Mouse (Mus musculus) stomach, postnatal 0 days (tissue): ENCODE data around the gene Thnsl2. TPM values are rescaled to one million over a fixed set of nuclear protein-coding genes. Genes with fewer than 3 reads are reported as not detected.

Source experiments
- ATAC-seq: fragments of 200-750 bp; cut with Nextera tagmentation; 2 replicates; pipeline ENCODE4 v1.8.0; 2017; ENCODE audit not compliant: low FRiP score, low TSS enrichment
- DNase-seq: peaks from one replicate; pipeline ENCODE4 v3.0.0-alpha.2; 2016; ENCODE audit warnings: low spot score
- H3K27ac ChIP-seq: fragments of 300-500 bp; sonication (generic); replicated peaks from 2 replicates; pipeline ENCODE4 v1.5.1; 2014; ENCODE audit warnings: mild to moderate bottlenecking, control low read depth
- H3K27me3 ChIP-seq: fragments of 300-500 bp; sonication (generic); 2 replicates; pipeline ENCODE4 v1.6.1; 2014; ENCODE audit warnings: low read length; ENCODE audit not compliant: control insufficient read depth, insufficient read depth
- H3K36me3 ChIP-seq: fragments of 300-500 bp; sonication (generic); 2 replicates; pipeline ENCODE4 v1.6.1; 2014; ENCODE audit warnings: low read length, mixed read lengths; ENCODE audit not compliant: control insufficient read depth, insufficient read depth
- H3K4me1 ChIP-seq: fragments of 300-500 bp; sonication (generic); replicated peaks from 2 replicates; pipeline ENCODE4 v1.6.1; 2014; ENCODE audit warnings: antibody characterized with exemption; ENCODE audit not compliant: control insufficient read depth, insufficient read depth
- H3K4me2 ChIP-seq: fragments of 300-500 bp; sonication (generic); replicated peaks from 2 replicates; pipeline ENCODE4 v1.6.1; 2014; ENCODE audit warnings: low read depth, mild to moderate bottlenecking, control low read depth, moderate library complexity
- H3K4me3 ChIP-seq: fragments of 300-500 bp; sonication (generic); 2 replicates; pipeline ENCODE4 v1.5.1; 2014; ENCODE audit warnings: low read depth, low read length, control low read depth
- H3K9ac ChIP-seq: fragments of 300-500 bp; sonication (generic); 2 replicates; pipeline ENCODE4 v1.6.1; 2014; ENCODE audit warnings: mild to moderate bottlenecking, low read length, control low read depth, mixed read lengths
- H3K9me3 ChIP-seq: fragments of 300-500 bp; sonication (generic); 2 replicates; pipeline ENCODE4 v1.6.1; 2016; ENCODE audit warnings: low read length; ENCODE audit not compliant: control insufficient read depth
- CTCF ChIP-seq: IDR thresholded peaks from 2 replicates; pipeline ENCODE4 v1.5.1; 2016; ENCODE audit warnings: antibody characterized with exemption, low read depth, mild to moderate bottlenecking, moderate library complexity
- EP300 ChIP-seq: optimal IDR thresholded peaks from 2 replicates; pipeline ENCODE3; 2016; ENCODE audit warnings: antibody characterized with exemption
- WGBS: fragments of 180-500 bp; shearing (Covaris S2); extraction: QIAGEN DNeasy Blood & Tissue Kit; methylation state at CpG from one replicate; pipeline ENCODE4 v1.1.7; 2014; 5-methylcytosine and 5-hydroxymethylcytosine counted together
- polyA plus RNA-seq: library from polyadenylated mRNA; unstranded; fragments of >200 nt; fragmentation: Nextera tagmentation; extraction: Ambion mirVana; gene quantifications from 2 replicates; pipeline ENCODE4 v1.2.1, GENCODE M21; 2015

The Thnsl2 gene
- polyA plus RNA-seq: 10.0 TPM in 2 replicates

DNA sequence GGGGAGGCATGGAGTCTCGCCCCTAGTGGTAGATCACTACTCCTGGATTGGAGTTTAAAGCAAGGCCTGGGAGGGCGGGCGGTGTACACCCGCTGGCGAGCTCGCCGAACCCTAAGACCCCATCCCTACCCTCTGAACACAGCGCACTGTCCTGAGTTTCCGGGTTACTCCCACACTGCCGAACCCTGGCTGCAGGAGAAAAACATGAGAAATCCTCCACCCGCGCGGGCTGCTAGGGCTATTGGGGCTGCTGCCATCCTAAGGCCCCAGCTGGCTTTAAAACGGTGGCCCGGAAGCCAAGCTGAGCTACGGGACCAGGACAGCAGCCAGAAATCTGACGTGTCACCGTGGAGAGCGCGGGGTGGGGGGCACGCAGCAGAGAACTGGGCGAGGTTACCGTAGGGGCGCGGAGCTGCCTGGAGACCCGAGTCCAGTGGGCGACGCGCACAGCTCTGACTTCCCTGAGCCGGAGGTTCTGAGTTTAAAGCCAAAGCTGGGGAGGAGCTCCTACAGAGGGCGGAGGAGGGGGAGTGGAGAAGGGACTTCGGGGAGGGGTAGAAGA, at the start of gene Thnsl2:
Gene Thnsl2 (minus strand): TSS at position 546 of the 562 bp plus-strand sequence.
- Histone ChIP-seq H3K36me3 (no peaks in the 10 kb centered on the region), H3K9ac (peak within 1 kb of the TSS; percentile 80), H3K9me3 (no peaks in the 10 kb centered on the region), H3K27ac (peak within 1 kb of the TSS; percentile 80), H3K4me1 (no peaks in the 10 kb centered on the region), H3K4me3 (peak within 1 kb of the TSS; percentile 61), H3K4me2 (peak within 1 kb of the TSS; percentile 78), H3K27me3 (no peaks in the 10 kb centered on the region)
- DNase-seq (peak; percentile 70), ATAC-seq (peak; percentile 92)
- no peak for TF ChIP-seq EP300
- TF ChIP-seq CTCF: peak; percentile 66
- under 1% methylated on average over 32 of the region's 32 CpGs for WGBS

DNA sequence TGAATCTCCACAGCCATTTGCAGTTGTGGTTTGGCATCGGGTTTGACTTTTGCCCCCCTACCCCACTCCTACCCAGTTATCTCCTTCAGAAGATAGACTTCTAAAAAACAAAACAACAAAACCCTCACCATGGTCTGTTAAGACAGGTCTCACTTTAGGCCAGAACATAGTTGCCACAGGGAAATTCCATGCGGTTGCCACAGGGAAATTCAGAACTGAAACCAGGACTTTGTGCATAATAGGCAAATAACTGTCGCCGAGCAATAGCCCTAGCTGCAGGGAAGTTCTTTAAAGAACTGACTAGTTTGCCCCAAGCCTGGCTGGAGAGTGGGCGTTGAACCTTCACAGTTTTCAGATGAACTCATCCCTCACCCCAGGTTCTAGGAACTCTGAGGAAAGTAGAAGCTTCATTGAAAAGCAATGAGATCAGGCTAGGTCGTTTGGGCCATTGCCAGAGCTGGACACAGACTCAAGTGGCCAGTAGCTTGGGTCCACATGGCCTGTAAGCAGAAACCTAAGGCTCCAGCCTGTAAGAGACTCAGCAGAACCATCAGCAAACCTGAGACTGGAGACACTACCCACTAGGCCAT, 49.0 kb upstream of the Thnsl2 start:
- Histone ChIP-seq H3K4me2 (no peak overlapping the region), H3K4me3 (no peak overlapping the region), H3K27ac (no peak overlapping the region), H3K36me3 (no peaks in the 10 kb centered on the region), H3K27me3 (no peaks in the 10 kb centered on the region), H3K4me1 (no peaks in the 10 kb centered on the region), H3K9ac (no peak overlapping the region), H3K9me3 (no peaks in the 10 kb centered on the region)
- no peak for TF ChIP-seq EP300
- no peak for TF ChIP-seq CTCF
- ATAC-seq (no peak), DNase-seq (no peak)
- WGBS: 73% methylated on average over 6 of the region's 6 CpGs

DNA sequence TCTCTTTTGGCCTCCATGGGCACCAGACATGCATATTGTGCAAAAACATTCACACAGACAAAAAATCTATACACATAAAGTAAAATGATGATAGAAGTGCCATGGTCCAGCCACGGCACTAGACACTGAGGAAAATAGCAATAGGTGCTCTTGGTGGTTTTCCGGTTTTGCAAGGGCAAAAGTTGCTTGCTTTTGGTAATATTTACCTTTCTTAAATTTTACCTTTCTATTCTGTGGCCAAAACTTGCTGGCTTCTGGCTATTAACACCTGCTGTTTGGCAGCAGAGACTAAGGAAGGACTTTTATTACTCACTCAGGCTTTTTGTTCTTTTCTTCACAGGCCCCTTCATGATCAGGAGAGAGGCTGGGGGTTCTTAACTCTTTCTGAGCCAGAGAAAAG, 46.3 kb upstream of the Thnsl2 start:
- no peak for DNase-seq
- Histone ChIP-seq H3K4me2 (no peak overlapping the region), H3K9ac (no peak overlapping the region), H3K4me1 (no peaks in the 10 kb centered on the region), H3K4me3 (no peak overlapping the region), H3K36me3 (no peaks in the 10 kb centered on the region), H3K9me3 (no peaks in the 10 kb centered on the region), H3K27me3 (no peaks in the 10 kb centered on the region), H3K27ac (no peak overlapping the region)
- no peak for TF ChIP-seq EP300
- TF ChIP-seq CTCF: no peak
- WGBS: 84% methylated on average over 2 of the region's 2 CpGs
- no peak for ATAC-seq

DNA sequence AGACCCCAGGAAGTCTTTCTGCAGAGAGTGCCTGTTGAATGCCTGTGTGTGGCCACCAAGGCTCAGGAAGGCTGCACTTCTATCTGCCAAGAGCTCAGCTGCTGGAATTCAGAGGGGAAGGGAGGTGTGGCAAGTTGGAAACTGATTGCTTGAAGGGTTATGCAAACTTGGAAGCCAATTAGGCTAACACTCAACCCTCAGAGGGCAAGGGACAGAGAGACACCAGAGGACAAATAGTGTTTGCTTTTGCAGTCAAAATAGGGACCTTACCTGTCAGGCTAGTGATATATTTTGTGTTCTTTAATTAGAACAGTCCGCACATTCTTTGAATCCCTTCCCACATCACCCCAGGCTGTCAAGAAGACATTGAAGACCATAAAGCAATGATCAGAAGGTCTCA, 45.3 kb upstream of the Thnsl2 start:
- no peak overlapping the region for H3K4me2 ChIP-seq
- no peaks in the 10 kb centered on the region for H3K9me3 ChIP-seq
- no peak for TF ChIP-seq CTCF
- TF ChIP-seq EP300: no peak
- no peaks in the 10 kb centered on the region for H3K4me1 ChIP-seq
- DNase-seq: no peak
- WGBS: 33% methylated on average over 1 of the region's 1 CpGs
- H3K27me3 ChIP-seq: no peaks in the 10 kb centered on the region
- no peak overlapping the region for H3K9ac ChIP-seq
- H3K4me3 ChIP-seq: no peak overlapping the region
- ATAC-seq: no peak
- H3K27ac ChIP-seq: no peak overlapping the region
- H3K36me3 ChIP-seq: no peaks in the 10 kb centered on the region

DNA sequence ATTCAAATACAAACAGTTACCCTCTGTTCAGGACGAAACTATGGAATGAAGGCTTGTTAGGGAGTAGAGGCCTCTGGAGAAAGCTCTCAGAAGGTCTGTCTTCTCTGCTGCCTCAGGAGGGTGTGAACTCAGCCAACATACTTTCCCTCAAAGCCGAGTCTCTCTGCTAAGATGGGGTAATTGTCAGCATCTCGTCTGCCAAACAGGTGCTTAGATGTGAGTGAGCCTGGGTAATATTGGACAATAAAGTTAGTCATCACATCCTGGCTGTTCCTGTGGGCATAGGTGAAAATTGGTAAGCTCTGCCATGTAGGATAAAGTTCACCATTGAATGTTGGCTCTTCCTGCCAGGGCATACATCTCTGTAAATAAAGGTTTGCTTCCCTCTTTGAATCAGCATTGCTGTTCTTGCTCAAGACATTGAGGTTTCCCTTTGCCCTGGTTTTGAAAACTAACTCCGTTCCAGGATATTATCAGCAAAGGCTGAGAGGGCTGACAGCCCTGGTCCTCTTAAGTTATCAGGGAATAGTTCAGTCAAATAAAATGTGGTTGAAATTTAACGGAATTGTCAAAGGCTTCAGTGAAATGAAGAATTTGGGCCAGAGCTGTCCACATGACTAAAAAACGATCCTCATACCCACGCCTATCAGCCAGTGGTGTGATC, 40.8 kb upstream of the Thnsl2 start:
- no peak for TF ChIP-seq CTCF
- no peak for TF ChIP-seq EP300
- Histone ChIP-seq H3K9ac (no peak overlapping the region), H3K9me3 (no peaks in the 10 kb centered on the region), H3K36me3 (no peaks in the 10 kb centered on the region), H3K27ac (no peak overlapping the region), H3K27me3 (no peaks in the 10 kb centered on the region), H3K4me3 (no peak overlapping the region), H3K4me1 (no peaks in the 10 kb centered on the region), H3K4me2 (no peak overlapping the region)
- ATAC-seq (no peak), DNase-seq (no peak)
- 68% methylated on average over 7 of the region's 7 CpGs for WGBS

DNA sequence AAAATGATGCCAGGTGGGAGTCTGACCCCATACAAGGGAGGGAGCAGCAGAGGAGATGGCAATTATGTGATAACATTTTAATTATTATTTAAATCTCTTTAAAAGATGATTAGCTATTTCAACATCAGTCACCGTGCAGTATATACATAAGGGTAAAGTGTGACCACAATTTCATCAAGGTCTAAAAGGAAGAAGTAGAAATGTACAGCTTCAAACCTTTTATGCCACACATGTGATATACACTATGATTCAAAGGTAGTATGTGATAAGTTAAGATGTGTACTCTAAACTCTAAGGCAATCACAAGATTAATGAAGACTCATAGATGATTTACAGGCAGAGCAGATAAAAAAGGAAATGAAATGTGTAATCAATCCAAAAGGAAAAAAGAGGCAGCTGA, 36.4 kb upstream of the Thnsl2 start:
- H3K4me2 ChIP-seq: no peak overlapping the region
- no peaks in the 10 kb centered on the region for H3K9me3 ChIP-seq

More for the DNA sequence above, 36.4 kb upstream of the Thnsl2 start:
- WGBS: 75% methylated on average over 1 of the region's 1 CpGs
- no peak overlapping the region for H3K9ac ChIP-seq
- H3K4me1 ChIP-seq: no peaks in the 10 kb centered on the region
- no peaks in the 10 kb centered on the region for H3K27me3 ChIP-seq
- no peak overlapping the region for H3K27ac ChIP-seq
- TF ChIP-seq CTCF (no peak), EP300 (no peak)
- DNase-seq (no peak), ATAC-seq (no peak)
- H3K4me3 ChIP-seq: no peak overlapping the region
- no peaks in the 10 kb centered on the region for H3K36me3 ChIP-seq
